Mouse (Mus musculus) cerebellum, adult 2 months (tissue): Measurements from ENCODE around the gene Sox5. TPM values are rescaled to one million over a fixed set of nuclear protein-coding genes. Genes with fewer than 3 reads are reported as not detected.

Source experiments
- DNase-seq, 2 experiments: peaks; one replicate each; pipeline ENCODE4 v3.0.0; 2021
- H3K27ac ChIP-seq: fragments of 200-500 bp; 2 replicates; pipeline ENCODE4 v1.5.1; 2012; ENCODE audit warnings: low read length, control low read depth, inconsistent platforms; ENCODE audit not compliant: insufficient read depth
- H3K27me3 ChIP-seq: fragments of 200-500 bp; 2 replicates; pipeline ENCODE4 v1.6.1; 2012; ENCODE audit warnings: inconsistent platforms, mild to moderate bottlenecking, low read length, moderate library complexity; ENCODE audit not compliant: control insufficient read depth, insufficient read depth
- H3K4me1 ChIP-seq: fragments of 200-500 bp; 2 replicates; pipeline ENCODE4 v1.6.1; 2011; ENCODE audit warnings: low read length; ENCODE audit not compliant: control insufficient read depth, insufficient read depth
- H3K4me3 ChIP-seq: fragments of 200-500 bp; replicated peaks from 2 replicates; pipeline ENCODE3; 2011; ENCODE audit warnings: mild to moderate bottlenecking, low read depth, low read length, control low read depth; ENCODE audit not compliant: insufficient read depth
- CTCF ChIP-seq: fragments of 200-500 bp; IDR thresholded peaks from 2 replicates; pipeline ENCODE4 v1.5.1; 2011; ENCODE audit warnings: low read depth, mild to moderate bottlenecking, control low read depth, low read length, moderate library complexity, borderline replicate concordance; ENCODE audit not compliant: insufficient read depth
- POLR2A ChIP-seq: fragments of 200-500 bp; IDR thresholded peaks from 2 replicates; pipeline ENCODE4 v1.6.1; 2011; ENCODE audit warnings: low read length, control low read depth, borderline replicate concordance; ENCODE audit not compliant: insufficient read depth
- WGBS: fragments of 180-500 bp; shearing (Covaris S2); methylation state at CpG from one replicate; pipeline ENCODE4 v1.1.7; 2018; 5-methylcytosine and 5-hydroxymethylcytosine counted together
- polyA plus RNA-seq: library from polyadenylated mRNA; depleted of rRNA; stranded (reverse); fragments of >200 nt; gene quantifications from 2 replicates; pipeline ENCODE4 v1.2.3, GENCODE M21; 2012

Gene Sox5
- polyA plus RNA-seq, 1 experiment: 13.3 TPM

DNA sequence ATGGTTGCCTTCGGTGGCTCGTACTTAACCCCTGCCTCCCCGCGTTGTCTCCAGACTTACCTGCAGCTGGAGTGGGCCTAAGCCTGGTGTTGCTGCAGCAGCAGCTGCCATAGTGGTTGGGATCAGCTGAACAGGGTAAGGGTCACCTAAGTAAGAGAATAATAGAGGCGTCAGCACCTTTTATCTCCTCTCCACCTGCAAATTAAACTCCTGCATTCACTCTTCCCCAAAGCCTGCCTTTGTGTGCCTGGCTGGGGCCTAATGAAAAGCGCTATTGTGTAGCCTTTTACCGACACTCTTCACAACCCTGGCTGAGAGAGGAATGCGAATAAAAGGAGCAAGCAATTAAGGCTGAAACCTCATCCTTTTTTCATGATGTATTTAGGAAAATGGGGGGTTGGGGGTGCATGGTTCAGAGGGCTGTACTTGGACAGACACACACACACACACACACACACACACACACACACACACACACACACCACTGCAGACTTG is 840.4 kb downstream of the Sox5 start:
- no peak for TF ChIP-seq POLR2A
- no peak overlapping the region for H3K4me3 ChIP-seq
- H3K27me3 ChIP-seq: no peaks in the 10 kb centered on the region
- 35% methylated on average over 8 of the region's 8 CpGs for WGBS
- no peak for DNase-seq
- H3K4me1 ChIP-seq: no peaks in the 10 kb centered on the region
- no peak overlapping the region for H3K27ac ChIP-seq

DNA sequence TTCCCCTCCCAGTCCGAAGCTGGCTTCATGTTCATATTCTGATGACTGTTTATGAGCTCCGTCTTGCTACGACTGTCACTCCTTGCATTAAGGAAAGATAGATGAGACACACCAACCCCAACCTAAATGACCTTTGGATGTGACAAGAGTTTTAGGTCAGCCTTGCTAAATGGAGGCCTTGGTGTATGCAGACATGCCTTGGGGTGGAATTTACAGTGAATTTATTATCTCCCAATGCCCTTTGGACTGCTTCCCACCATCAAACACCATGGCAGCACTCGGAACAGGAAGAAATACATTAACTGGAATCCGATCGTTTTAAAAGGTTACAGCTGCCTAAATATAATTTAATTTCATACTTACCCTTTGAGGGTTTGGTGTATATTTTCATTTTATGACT is 858.6 kb downstream of the Sox5 start:
- DNase-seq: no peak
- Histone ChIP-seq H3K27ac (no peak overlapping the region), H3K4me1 (no peaks in the 10 kb centered on the region), H3K27me3 (no peaks in the 10 kb centered on the region), H3K4me3 (no peak overlapping the region)
- TF ChIP-seq POLR2A: no peak
- TF ChIP-seq CTCF: no peak
- WGBS: 92% methylated on average over 6 of the region's 6 CpGs

DNA sequence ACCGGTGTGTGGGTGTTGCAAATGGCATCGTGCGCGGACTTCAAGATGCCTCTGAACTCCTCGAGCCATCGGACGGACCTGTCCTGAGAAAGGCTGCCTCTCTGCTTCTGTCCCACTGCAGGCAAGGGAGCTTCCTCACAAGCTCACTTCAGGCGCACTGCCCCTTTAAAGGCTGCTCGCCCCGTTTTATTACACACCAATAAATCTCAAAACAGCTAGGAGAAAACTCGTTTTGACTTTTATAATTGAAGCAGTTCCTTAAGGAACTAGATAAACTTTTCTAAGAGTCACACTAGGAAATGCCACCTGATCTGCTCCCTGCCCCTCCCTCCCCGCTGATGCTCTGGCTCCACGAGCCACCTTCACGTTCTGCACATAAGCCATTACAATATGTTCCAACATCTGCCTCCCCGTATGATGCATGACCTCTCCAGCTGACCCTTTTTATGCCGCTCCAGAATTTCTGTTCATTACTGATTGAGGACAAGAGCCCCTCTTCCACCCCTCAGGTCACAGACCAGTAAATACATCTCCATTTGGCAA is 863.3 kb downstream of the Sox5 start:
- no peak for DNase-seq
- TF ChIP-seq POLR2A (no peak), CTCF (no peak)

DNA sequence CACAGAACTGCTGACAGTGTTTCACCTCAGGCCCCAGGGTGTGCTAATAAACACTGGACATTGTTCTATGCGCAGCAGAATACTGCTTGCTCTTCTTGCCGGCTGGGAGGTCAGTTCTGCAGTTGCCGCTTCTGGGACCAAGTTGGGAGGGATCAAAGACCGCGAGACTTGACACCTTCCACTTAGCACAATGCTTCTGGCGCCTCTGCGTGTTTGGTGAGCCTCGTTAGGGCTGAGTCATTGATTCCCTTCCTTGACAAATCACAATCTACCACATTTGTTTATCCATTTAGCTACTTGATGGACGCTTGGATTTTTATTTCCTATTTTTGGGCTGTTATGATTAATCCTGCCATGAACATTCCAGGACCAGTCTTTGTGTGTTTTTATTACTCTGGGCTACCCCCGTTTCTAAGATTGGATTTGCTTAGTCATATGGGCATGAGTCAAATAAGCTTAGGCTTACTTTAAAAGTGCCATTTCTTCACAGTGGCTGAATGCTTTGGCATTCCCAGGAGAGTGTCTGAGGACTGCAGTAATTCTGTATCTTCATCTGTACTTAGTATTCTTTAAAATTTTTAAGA is 865.5 kb downstream of the Sox5 start:
- no peak for DNase-seq
- no peaks in the 10 kb centered on the region for H3K27me3 ChIP-seq
- WGBS: 88% methylated on average over 10 of the region's 10 CpGs
- H3K4me3 ChIP-seq: no peak overlapping the region
- H3K27ac ChIP-seq: no peak overlapping the region
- no peaks in the 10 kb centered on the region for H3K4me1 ChIP-seq
- no peak for TF ChIP-seq CTCF
- no peak for TF ChIP-seq POLR2A

More for the DNA sequence above, 863.3 kb downstream of the Sox5 start:
- 46% methylated on average over 16 of the region's 16 CpGs for WGBS
- no peaks in the 10 kb centered on the region for H3K4me1 ChIP-seq
- H3K27me3 ChIP-seq: no peaks in the 10 kb centered on the region
- no peak overlapping the region for H3K27ac ChIP-seq
- H3K4me3 ChIP-seq: no peak overlapping the region

DNA sequence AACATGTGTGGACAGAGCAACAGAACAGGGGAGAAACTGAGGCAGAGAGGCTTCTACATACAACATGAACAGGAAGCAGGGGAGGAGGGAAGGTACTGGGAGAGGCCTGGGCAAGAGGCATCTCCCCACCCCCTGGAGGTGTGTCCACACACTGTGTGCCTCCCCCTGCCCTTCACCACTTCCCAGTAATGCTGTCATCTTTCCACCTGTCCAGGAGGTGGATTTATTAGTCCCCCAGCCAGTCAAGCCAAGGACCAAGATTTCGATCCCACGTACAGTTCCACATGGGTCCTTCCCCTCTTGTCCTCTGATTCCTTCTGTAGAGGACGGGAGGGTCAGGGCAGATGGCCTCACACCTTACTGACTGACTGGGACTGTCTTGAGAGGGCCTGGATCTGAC is 866.1 kb downstream of the Sox5 start:
- no peak overlapping the region for H3K4me3 ChIP-seq
- no peaks in the 10 kb centered on the region for H3K4me1 ChIP-seq
- 96% methylated on average over 3 of the region's 3 CpGs for WGBS
- no peak overlapping the region for H3K27ac ChIP-seq
- H3K27me3 ChIP-seq: no peaks in the 10 kb centered on the region
- DNase-seq: no peak
- TF ChIP-seq POLR2A: no peak
- TF ChIP-seq CTCF: no peak

DNA sequence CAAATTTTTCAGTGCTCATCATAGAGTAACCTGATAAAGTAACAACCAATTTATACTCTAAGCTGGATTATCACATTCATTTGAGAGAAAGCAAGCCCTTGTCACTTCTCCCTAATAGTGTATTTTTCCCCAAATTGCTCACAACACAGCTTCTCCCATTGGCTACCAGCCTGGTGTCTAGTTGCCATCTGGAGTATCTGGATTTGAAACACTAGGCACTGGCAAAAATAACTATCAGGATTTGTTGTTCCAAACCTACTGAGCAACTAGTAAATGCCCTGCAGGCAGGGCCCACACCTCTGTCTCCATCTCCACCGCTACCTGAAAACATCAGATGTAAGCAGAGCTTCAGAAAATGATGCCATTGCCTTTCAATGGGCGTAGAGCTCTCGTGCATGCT is 869.5 kb downstream of the Sox5 start:
- no peak for DNase-seq
- Histone ChIP-seq H3K4me3 (no peak overlapping the region), H3K4me1 (no peaks in the 10 kb centered on the region), H3K27ac (no peak overlapping the region), H3K27me3 (no peaks in the 10 kb centered on the region)
- TF ChIP-seq POLR2A (no peak), CTCF (no peak)
- WGBS: 88% methylated on average over 3 of the region's 3 CpGs

DNA sequence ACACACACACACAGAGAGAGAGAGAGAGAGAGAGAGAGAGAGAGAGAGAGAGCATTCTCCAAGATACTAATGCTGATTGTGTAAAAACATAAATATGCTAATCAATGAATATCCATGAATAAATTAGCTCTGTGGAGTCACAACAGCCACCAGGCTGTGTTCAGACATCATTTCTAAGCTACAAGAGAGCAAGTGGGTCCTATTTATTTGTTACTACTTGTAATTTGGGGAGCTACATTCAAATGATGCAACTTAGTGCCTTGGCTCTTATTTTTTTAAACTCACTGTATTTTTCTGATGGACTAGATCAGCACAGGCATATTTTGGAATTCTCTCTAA is 877.1 kb downstream of the Sox5 start:
- Histone ChIP-seq H3K27me3 (no peaks in the 10 kb centered on the region), H3K4me1 (no peaks in the 10 kb centered on the region), H3K27ac (no peak overlapping the region), H3K4me3 (no peak overlapping the region)
- no peak for DNase-seq
- no peak for TF ChIP-seq CTCF
- TF ChIP-seq POLR2A: no peak

DNA sequence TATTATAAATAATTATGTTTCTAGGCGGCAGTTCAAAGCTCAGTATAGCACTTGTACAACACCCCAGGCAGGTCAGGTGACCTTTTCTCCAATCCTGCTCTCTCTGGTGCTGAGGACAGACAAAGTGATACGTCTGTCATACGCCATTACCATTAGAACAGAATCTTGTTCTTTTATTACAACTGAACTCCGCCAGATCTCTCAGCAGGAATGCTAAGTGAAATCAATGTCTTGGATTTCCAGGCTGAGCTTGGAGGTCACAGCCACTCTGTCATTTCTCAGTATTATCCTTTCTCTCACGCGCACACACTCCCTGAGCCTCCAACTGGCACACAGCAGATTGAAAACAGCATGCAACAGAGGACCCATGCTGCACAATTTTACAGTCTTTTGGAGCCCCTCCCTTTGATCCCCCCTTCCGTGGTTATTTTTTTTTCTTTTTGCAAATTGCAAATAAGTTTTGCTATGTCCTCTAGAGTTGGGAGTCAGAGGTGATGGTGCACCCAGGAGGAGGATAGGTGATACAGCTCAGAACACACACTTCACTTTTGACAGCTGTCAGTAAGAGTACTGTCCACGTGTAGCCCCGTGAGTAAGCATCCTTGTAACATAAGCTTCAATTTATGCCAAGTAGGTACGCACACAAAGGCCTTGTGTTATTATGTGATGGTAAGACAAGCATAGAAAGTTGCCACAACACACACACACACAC is 877.6 kb downstream of the Sox5 start:
- H3K27ac ChIP-seq: no peak overlapping the region
- no peak overlapping the region for H3K4me3 ChIP-seq
- H3K4me1 ChIP-seq: 0 out of 2 replicates have a peak, but pooled peaks cover 2% of the 10 kb centered on the region
- 27% methylated on average over 10 of the region's 10 CpGs for WGBS
- H3K27me3 ChIP-seq: no peaks in the 10 kb centered on the region
- no peak for TF ChIP-seq POLR2A
- TF ChIP-seq CTCF: no peak
- no peak for DNase-seq
